In genomic region chr8:61173921-61174492, GRCm38 (mm10) we compare ENCODE assay signal across 32 mouse cellular contexts. TPM values are rescaled to one million over a fixed set of nuclear protein-coding genes. Genes with fewer than 3 reads are reported as not detected.
DNase-seq lines count a peak whose midpoint lies in the region; ATAC-seq lines count a peak whose summit lies in the region.
"Had no signal": no experiment of that assay in that cellular context is flagged by ENCODE, and none has a peak within 500 bp of the region (broad histone marks: within the 10 kb centered on the region; RNA-seq: fewer than 3 reads in every experiment).

No protein-coding gene starts in this region.

- H3K4me3 ChIP-seq in hindbrain, embryonic 14.5 days (replicated peaks; ENCODE audit: low read length) = no peak overlapping the region
- no peak overlapping the region for H3K4me3 ChIP-seq in hindbrain, embryonic 12.5 days
- no peak overlapping the region for H3K4me3 ChIP-seq in neural tube, embryonic 14.5 days (ENCODE audit: low read depth, low read length)
- H3K4me3 ChIP-seq: embryonic facial prominence, embryonic 13.5 days; erythroblast, embryonic 14.5 days; forebrain, embryonic 12.5 days; hindbrain, embryonic 15.5 days; limb, embryonic 12.5 days; liver, embryonic 15.5 days; lung, embryonic 15.5 days; megakaryocyte, embryonic 14.5 days; myocyte had no signal

- H3K27me3 ChIP-seq in hindbrain, embryonic 14.5 days (ENCODE audit: control insufficient read depth, insufficient read depth, low read length) = no peaks in the 10 kb centered on the region
- H3K27me3 ChIP-seq in hindbrain, embryonic 12.5 days = no peaks in the 10 kb centered on the region
- no peaks in the 10 kb centered on the region for H3K27me3 ChIP-seq in neural tube, embryonic 14.5 days (ENCODE audit: control insufficient read depth, insufficient read depth, low read length)
- H3K27me3 ChIP-seq: embryonic facial prominence, embryonic 13.5 days; hindbrain, embryonic 15.5 days; limb, embryonic 12.5 days; liver, embryonic 15.5 days; lung, embryonic 15.5 days; megakaryocyte, embryonic 14.5 days; Patski had no signal

- H3K27ac ChIP-seq in hindbrain, embryonic 14.5 days = 0 out of 2 replicates have a peak overlapping the region, but pooled peaks have one; percentile 20
- H3K27ac ChIP-seq in hindbrain, embryonic 12.5 days = no peak overlapping the region; the same call in 1 of the 2 replicates
- no peak overlapping the region for H3K27ac ChIP-seq in neural tube, embryonic 14.5 days (ENCODE audit: low read depth, low read length)
- H3K27ac ChIP-seq: embryonic facial prominence, embryonic 13.5 days; forebrain, embryonic 12.5 days; hindbrain, embryonic 15.5 days; limb, embryonic 12.5 days; liver, embryonic 15.5 days; lung, embryonic 15.5 days had no signal

- H3K4me1 ChIP-seq in hindbrain, embryonic 14.5 days (replicated peaks; ENCODE audit: control insufficient read depth, insufficient read depth, low read length) = 0 out of 2 replicates have a peak, but pooled peaks cover 6% of the 10 kb centered on the region
- H3K4me1 ChIP-seq in hindbrain, embryonic 12.5 days = no peaks in the 10 kb centered on the region
- H3K4me1 ChIP-seq in neural tube, embryonic 14.5 days (ENCODE audit: control insufficient read depth, insufficient read depth, low read length) = 0 out of 2 replicates have a peak, but pooled peaks cover 3% of the 10 kb centered on the region
- H3K4me1 ChIP-seq: liver, embryonic 15.5 days; lung, embryonic 15.5 days; megakaryocyte, embryonic 14.5 days had no signal

- no peak overlapping the region for H3K9ac ChIP-seq in hindbrain, embryonic 14.5 days
- no peak overlapping the region for H3K9ac ChIP-seq in hindbrain, embryonic 12.5 days
- H3K9ac ChIP-seq in neural tube, embryonic 14.5 days (replicated peaks; ENCODE audit: low read depth, low read length) = no peak overlapping the region
- H3K9ac ChIP-seq: embryonic facial prominence, embryonic 13.5 days; forebrain, embryonic 12.5 days; forebrain, postnatal 0 days; hindbrain, embryonic 15.5 days; limb, embryonic 12.5 days; liver, embryonic 15.5 days; lung, embryonic 15.5 days had no signal

- H3K36me3 ChIP-seq in hindbrain, embryonic 14.5 days (replicated peaks; ENCODE audit: control insufficient read depth, insufficient read depth) = no peaks in the 10 kb centered on the region
- H3K36me3 ChIP-seq in hindbrain, embryonic 12.5 days = no peaks in the 10 kb centered on the region
- no peaks in the 10 kb centered on the region for H3K36me3 ChIP-seq in neural tube, embryonic 14.5 days (ENCODE audit: control insufficient read depth, insufficient read depth, low read length)
- H3K36me3 ChIP-seq: embryonic facial prominence, embryonic 13.5 days; forebrain, embryonic 12.5 days; G1E; hindbrain, embryonic 15.5 days; limb, embryonic 12.5 days; liver, embryonic 15.5 days; lung, embryonic 15.5 days had no signal

- H3K4me2 ChIP-seq in hindbrain, embryonic 14.5 days (replicated peaks) = no peak overlapping the region
- no peak overlapping the region for H3K4me2 ChIP-seq in hindbrain, embryonic 12.5 days (replicated peaks)
- H3K4me2 ChIP-seq in neural tube, embryonic 14.5 days (ENCODE audit: low read depth, low read length) = no peak overlapping the region
- H3K4me2 ChIP-seq: embryonic facial prominence, embryonic 13.5 days; forebrain, embryonic 12.5 days; heart, embryonic 11.5 days; hindbrain, embryonic 15.5 days; limb, embryonic 12.5 days; liver, embryonic 15.5 days; lung, embryonic 15.5 days had no signal

- WGBS in hindbrain, embryonic 14.5 days = 69% methylated on average over 7 of the region's 7 CpGs
- WGBS in hindbrain, embryonic 12.5 days = 72% methylated on average over 7 of the region's 7 CpGs
- WGBS in neural tube, embryonic 14.5 days = 53% methylated on average over 7 of the region's 7 CpGs

- ATAC-seq in hindbrain, embryonic 14.5 days (ENCODE audit: low FRiP score) = no peak
- ATAC-seq in hindbrain, embryonic 12.5 days (ENCODE audit: low FRiP score) = no peak
- 0 out of 2 replicates have a peak, but pooled peaks have one; percentile 38 for ATAC-seq in neural tube, embryonic 14.5 days (ENCODE audit: low read depth)
- ATAC-seq: forebrain, postnatal 0 days; inflammation-experienced regulatory T-cells, adult 6 months; Patski had no signal

- no peaks in the 10 kb centered on the region for H3K9me3 ChIP-seq in hindbrain, embryonic 14.5 days (ENCODE audit: control insufficient read depth, low read length)
- no peaks in the 10 kb centered on the region for H3K9me3 ChIP-seq in hindbrain, embryonic 12.5 days (replicated peaks)
- no peaks in the 10 kb centered on the region for H3K9me3 ChIP-seq in neural tube, embryonic 14.5 days (ENCODE audit: control insufficient read depth, low read length)
- H3K9me3 ChIP-seq: embryonic facial prominence, embryonic 13.5 days; forebrain, embryonic 12.5 days; G1E; hindbrain, embryonic 15.5 days; limb, embryonic 12.5 days; liver, embryonic 15.5 days; lung, embryonic 15.5 days had no signal

- peak; percentile 9 for DNase-seq in embryo, embryonic 10.5 days (ENCODE audit: low spot score)
- DNase-seq in embryo, embryonic 10 days (ENCODE audit: low spot score) = no peak
- DNase-seq in hindbrain, embryonic 14.5 days (ENCODE audit: low spot score) = no peak
- DNase-seq in neural tube, embryonic 10.5 days (ENCODE audit: extremely low spot score, low spot score) = no peak
- no peak for DNase-seq in left cerebral cortex, adult 9 months (ENCODE audit: low spot score in 2 of 2)
- DNase-seq: adrenal gland, postnatal 10 days; cerebellum, adult 11 months; cerebellum, adult 9-11 months; forebrain, postnatal 0 days; gastrocnemius, postnatal 10 days; heart, postnatal 4 days; kidney, adult 11 months; kidney, postnatal 14 days; layer of hippocampus, adult 9-11 months; lung, postnatal 4 days; right cerebral cortex, postnatal 25 days; thymus, postnatal 14 days had no signal

RNA-seq across cellular contexts. Expression of gene Sh3rf1, which starts 49.7 kb away (rescaled TPM):
- polyA plus RNA-seq in hindbrain, embryonic 14.5 days (2014; fragmentation: Nextera tagmentation; extraction: Ambion mirVana) = 28.8 and 32.2 TPM in 2 replicates
- polyA plus RNA-seq in hindbrain, embryonic 12.5 days (2016; fragmentation: Nextera tagmentation; extraction: Ambion mirVana) = 28.1 and 29.7 TPM in 2 replicates
- 24.0 and 25.5 TPM in 2 replicates for polyA plus RNA-seq in neural tube, embryonic 14.5 days (2014; fragmentation: Nextera tagmentation; extraction: Ambion mirVana)
